Mouse (Mus musculus) thymus, adult 2 months (tissue): ENCODE results near the gene Ssx2ip.

Experiments used
- CTCF ChIP-seq: fragments of 200-500 bp; IDR thresholded peaks from 2 replicates; pipeline ENCODE4 v1.5.1; 2012; ENCODE audit warnings: mild to moderate bottlenecking, control low read depth, low read length, moderate library complexity, borderline replicate concordance; ENCODE audit not compliant: control insufficient read depth, poor library complexity, insufficient read depth; ENCODE audit errors: extremely low read depth
- POLR2A ChIP-seq: fragments of 200-500 bp; IDR thresholded peaks from 2 replicates; pipeline ENCODE4 v1.6.1; 2012; ENCODE audit warnings: mild to moderate bottlenecking, low read length, control low read depth, moderate library complexity; ENCODE audit not compliant: control insufficient read depth, poor library complexity, insufficient read depth; ENCODE audit errors: extremely low read depth

- no peak for TF ChIP-seq CTCF
- no peak for TF ChIP-seq POLR2A
Measured at GRCm38 (mm10) chr3:146419534-146419933, 15.1 kb downstream of the Ssx2ip start.
